Mouse (Mus musculus) embryonic facial prominence, embryonic 14.5 days (tissue): Measurements from ENCODE around the gene Nos3. TPM values are rescaled to one million over a fixed set of nuclear protein-coding genes. Genes with fewer than 3 reads are reported as not detected.

Experiments
- ATAC-seq: fragments of 200-750 bp; cut with Nextera tagmentation; 2 replicates; pipeline ENCODE4 v1.8.0; 2017; ENCODE audit warnings: low read depth, moderate number of reproducible peaks, moderate TSS enrichment
- DNase-seq: peaks from one replicate; pipeline ENCODE4 v3.0.0-alpha.2; 2015; ENCODE audit warnings: low spot score
- H3K27ac ChIP-seq: fragments of 300-500 bp; sonication (generic); replicated peaks from 2 replicates; pipeline ENCODE4 v1.5.1; 2014; ENCODE audit warnings: low read depth, mild to moderate bottlenecking, low read length, moderate library complexity
- H3K27me3 ChIP-seq: fragments of 300-500 bp; sonication (generic); replicated peaks from 2 replicates; pipeline ENCODE4 v1.6.1; 2014; ENCODE audit warnings: low read length; ENCODE audit not compliant: control insufficient read depth, insufficient read depth
- H3K36me3 ChIP-seq: fragments of 300-500 bp; sonication (generic); 2 replicates; pipeline ENCODE4 v1.6.1; 2014; ENCODE audit warnings: low read length, mixed read lengths; ENCODE audit not compliant: control insufficient read depth, insufficient read depth
- H3K4me1 ChIP-seq: fragments of 300-500 bp; sonication (generic); 2 replicates; pipeline ENCODE4 v1.6.1; 2014; ENCODE audit warnings: antibody characterized with exemption, low read length; ENCODE audit not compliant: control insufficient read depth, insufficient read depth
- H3K4me2 ChIP-seq: fragments of 300-500 bp; sonication (generic); 2 replicates; pipeline ENCODE4 v1.6.1; 2014; ENCODE audit warnings: low read depth, mild to moderate bottlenecking, low read length, moderate library complexity, mixed read lengths
- H3K4me3 ChIP-seq: fragments of 300-500 bp; sonication (generic); 2 replicates; pipeline ENCODE4 v1.5.1; 2014; ENCODE audit warnings: low read depth, mild to moderate bottlenecking, low read length
- H3K9ac ChIP-seq: fragments of 300-500 bp; sonication (generic); 2 replicates; pipeline ENCODE4 v1.6.1; 2014; ENCODE audit warnings: low read depth, mild to moderate bottlenecking, low read length, moderate library complexity, mixed read lengths
- H3K9me3 ChIP-seq: fragments of 300-500 bp; sonication (generic); 2 replicates; pipeline ENCODE4 v1.6.1; 2016; ENCODE audit warnings: low read length; ENCODE audit not compliant: control insufficient read depth
- WGBS: fragments of 180-500 bp; shearing (Covaris S2); extraction: QIAGEN DNeasy Blood & Tissue Kit; methylation state at CpG from one replicate; pipeline ENCODE4 v1.1.7; 2014; 5-methylcytosine and 5-hydroxymethylcytosine counted together
- polyA plus RNA-seq: library from polyadenylated mRNA; unstranded; fragments of >200 nt; fragmentation: Nextera tagmentation; extraction: Ambion mirVana; gene quantifications from 2 replicates; pipeline ENCODE4 v1.2.1, GENCODE M21; 2014

Nos3 gene
- polyA plus RNA-seq, 1 experiment from 2014 or later = 7.9 TPM

GRCm38 (mm10) chr5:24383026-24383859 is 18.6 kb downstream of the Nos3 start:
- 3% methylated on average over 24 of the region's 34 CpGs for WGBS
- DNase-seq (peak; percentile 96), ATAC-seq (peak; percentile 80)
- H3K4me2 ChIP-seq = peak overlapping the region; percentile 73
- H3K4me3 ChIP-seq = peak overlapping the region; percentile 50
- H3K9ac ChIP-seq = peak overlapping the region; percentile 63
- peaks cover 12% of the 10 kb centered on the region for H3K4me1 ChIP-seq
- H3K36me3 ChIP-seq = no peaks in the 10 kb centered on the region
- H3K27ac ChIP-seq = no peak overlapping the region
- no peaks in the 10 kb centered on the region for H3K9me3 ChIP-seq
- H3K27me3 ChIP-seq = peaks cover 29% of the 10 kb centered on the region

DNA sequence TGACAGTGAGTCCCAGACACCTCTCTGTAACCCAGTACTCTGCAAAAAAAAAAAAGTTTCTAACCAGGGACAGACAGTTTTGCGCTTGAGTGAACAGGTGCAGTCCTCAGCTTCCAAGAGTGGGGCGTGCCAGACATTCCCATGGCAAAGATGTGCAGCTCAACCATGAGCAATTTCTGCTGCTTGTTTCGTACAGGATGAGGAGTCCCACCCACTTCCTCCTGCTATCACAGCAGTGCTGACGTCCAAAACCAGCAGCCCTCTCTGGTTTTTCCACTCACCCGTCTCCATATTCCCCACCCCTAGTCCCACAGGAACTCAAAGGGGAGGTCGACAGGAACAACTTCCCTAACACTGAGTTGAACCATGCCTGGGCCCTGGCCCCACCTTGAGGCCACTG is 19.8 kb downstream of the Nos3 start:
- H3K27me3 ChIP-seq = peaks cover 41% of the 10 kb centered on the region
- H3K9me3 ChIP-seq = no peaks in the 10 kb centered on the region
- WGBS = 50% methylated on average over 6 of the region's 6 CpGs
- ATAC-seq (no peak), DNase-seq (peak; percentile 41)
- no peaks in the 10 kb centered on the region for H3K36me3 ChIP-seq
- H3K9ac ChIP-seq = no peak overlapping the region
- H3K4me2 ChIP-seq = no peak overlapping the region
- H3K4me1 ChIP-seq = peaks cover 12% of the 10 kb centered on the region
- no peak overlapping the region for H3K4me3 ChIP-seq
- no peak overlapping the region for H3K27ac ChIP-seq

DNA sequence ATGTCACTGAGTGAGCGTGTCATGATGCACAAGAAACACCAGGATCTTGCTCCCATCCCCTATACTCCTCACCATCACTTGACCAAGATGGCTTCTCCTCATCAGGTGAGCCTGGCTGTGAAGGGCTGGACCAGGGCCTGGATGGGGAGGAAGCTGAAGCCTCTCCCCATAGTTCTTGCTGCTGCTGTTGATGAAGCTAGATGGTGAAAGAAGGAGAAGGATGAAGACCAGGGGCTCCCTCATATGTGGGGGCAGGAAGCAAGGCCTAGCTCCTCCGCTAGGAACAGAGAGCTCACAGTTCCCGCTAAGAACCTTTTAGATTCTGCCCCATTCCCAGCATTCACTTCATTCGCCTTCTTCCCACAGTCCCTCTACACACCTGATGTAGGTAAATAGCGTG is 20.8 kb downstream of the Nos3 start:
- no peaks in the 10 kb centered on the region for H3K36me3 ChIP-seq
- 86% methylated on average over 5 of the region's 5 CpGs for WGBS
- no peak overlapping the region for H3K9ac ChIP-seq
- H3K4me3 ChIP-seq = no peak overlapping the region
- H3K27ac ChIP-seq = no peak overlapping the region
- ATAC-seq (no peak), DNase-seq (no peak)
- H3K9me3 ChIP-seq = no peaks in the 10 kb centered on the region
- H3K4me2 ChIP-seq = no peak overlapping the region
- H3K27me3 ChIP-seq = peaks cover 42% of the 10 kb centered on the region
- H3K4me1 ChIP-seq = peaks cover 12% of the 10 kb centered on the region

- H3K27ac ChIP-seq = no peak overlapping the region
- H3K4me2 ChIP-seq = no peak overlapping the region
- H3K9me3 ChIP-seq = no peaks in the 10 kb centered on the region
- ATAC-seq = no peak
- H3K9ac ChIP-seq = no peak overlapping the region
- H3K4me3 ChIP-seq = no peak overlapping the region
- H3K4me1 ChIP-seq = peaks cover 12% of the 10 kb centered on the region
- H3K27me3 ChIP-seq = peaks cover 42% of the 10 kb centered on the region
- 85% methylated on average over 7 of the region's 10 CpGs for WGBS
- H3K36me3 ChIP-seq = no peaks in the 10 kb centered on the region
- DNase-seq = no peak
Measured at GRCm38 (mm10) chr5:24385887-24386550, 21.4 kb downstream of the Nos3 start.

DNA sequence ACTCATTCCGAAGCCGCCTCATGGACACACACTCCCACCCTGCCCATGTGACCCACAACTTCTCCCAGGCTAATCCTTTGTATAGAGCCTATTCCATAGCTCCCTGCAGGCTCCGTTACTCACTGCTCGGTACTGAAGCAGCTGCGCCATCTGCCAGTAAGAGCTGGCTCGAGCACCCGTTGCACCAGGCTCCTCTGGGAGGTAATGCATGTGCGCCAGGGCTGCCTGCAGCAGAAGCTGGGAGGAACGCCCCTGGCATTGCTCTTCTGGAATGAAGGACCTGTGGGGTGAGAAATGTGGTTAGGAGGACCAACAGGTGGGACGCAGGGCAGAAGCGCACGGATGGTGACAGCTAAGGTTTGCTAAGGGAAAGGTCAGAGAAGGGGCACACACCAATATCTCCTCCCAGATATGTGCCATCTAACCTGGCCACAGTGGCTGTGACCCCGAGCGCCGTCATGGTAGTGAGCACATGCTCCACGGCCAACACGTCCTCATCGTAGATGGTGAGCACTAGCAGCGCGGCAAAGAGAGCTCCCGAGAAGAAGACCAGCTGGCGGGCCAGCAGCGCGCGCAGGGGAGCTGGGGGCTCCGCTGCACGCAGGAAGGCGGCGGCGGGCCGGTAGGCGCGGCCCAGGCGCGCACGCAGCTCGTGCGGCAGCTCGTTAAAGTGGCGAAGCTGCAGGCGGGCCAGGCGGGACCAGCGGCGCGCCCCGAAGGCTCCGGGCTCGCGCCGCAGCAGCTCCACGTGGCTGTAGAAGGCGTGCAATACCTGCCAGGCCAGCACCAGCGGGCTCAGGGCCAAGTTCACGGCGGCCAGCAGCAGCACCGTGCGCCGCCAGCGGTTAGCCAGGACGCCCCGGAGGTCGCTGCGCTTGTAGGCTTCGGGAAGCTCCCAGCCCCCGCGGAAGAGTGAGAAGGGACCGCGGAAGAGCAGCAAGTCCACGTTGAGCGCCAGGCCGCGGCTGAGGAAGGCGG is 22.9 kb downstream of the Nos3 start:
- H3K27me3 ChIP-seq = peaks cover 42% of the 10 kb centered on the region
- peaks cover 12% of the 10 kb centered on the region for H3K4me1 ChIP-seq
- H3K9ac ChIP-seq = peak overlapping the region; percentile 65
- DNase-seq = peak; percentile 83
- no peaks in the 10 kb centered on the region for H3K9me3 ChIP-seq
- 4% methylated on average over 25 of the region's 73 CpGs for WGBS
- peak; percentile 60 for ATAC-seq
- peak overlapping the region; percentile 99 for H3K4me2 ChIP-seq
- no peaks in the 10 kb centered on the region for H3K36me3 ChIP-seq
- no peak overlapping the region for H3K27ac ChIP-seq
- peak overlapping the region; percentile 51 for H3K4me3 ChIP-seq

GRCm38 (mm10) chr5:24388246-24388915 is 23.8 kb downstream of the Nos3 start:
- Histone ChIP-seq H3K36me3 (no peaks in the 10 kb centered on the region), H3K4me3 (peak overlapping the region; percentile 51), H3K9ac (peak overlapping the region; percentile 65), H3K27ac (no peak overlapping the region), H3K4me2 (peak overlapping the region; percentile 99), H3K4me1 (peaks cover 12% of the 10 kb centered on the region), H3K27me3 (peaks cover 42% of the 10 kb centered on the region), H3K9me3 (no peaks in the 10 kb centered on the region)
- WGBS = 41% methylated on average over 14 of the region's 26 CpGs
- ATAC-seq (no peak), DNase-seq (no peak)

DNA sequence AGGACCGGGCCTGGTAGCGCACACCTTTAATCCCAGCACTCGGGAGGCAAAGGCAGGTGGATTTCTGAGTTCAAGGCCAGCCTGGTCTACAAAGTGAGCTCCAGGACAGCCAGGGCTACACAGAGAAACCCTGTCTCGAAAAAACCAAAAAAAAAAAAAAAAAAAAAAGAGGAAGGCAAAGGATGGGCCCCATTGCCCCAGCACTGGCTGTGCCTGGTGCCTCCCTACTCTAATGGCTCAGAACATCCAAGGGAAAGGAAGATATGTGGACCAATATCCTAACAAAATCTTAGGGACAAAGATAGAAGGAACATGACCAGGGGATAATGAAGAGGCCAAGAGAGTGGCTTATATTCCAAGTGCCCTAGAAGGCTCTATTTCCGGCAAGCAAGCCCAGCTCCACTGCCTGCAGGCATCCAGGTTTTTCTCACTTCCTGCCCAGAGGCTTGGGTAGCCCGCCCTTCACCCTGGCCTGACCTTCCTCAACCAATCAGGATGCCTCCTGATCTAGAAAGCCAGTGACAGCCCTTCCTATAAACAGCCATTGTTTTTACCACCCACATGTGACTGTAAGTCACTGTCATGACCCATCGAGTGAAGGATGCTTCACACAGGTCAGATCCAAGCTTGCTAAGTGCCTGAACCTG is 24.5 kb downstream of the Nos3 start:
- Histone ChIP-seq H3K27me3 (peaks cover 42% of the 10 kb centered on the region), H3K27ac (no peak overlapping the region), H3K4me2 (no peak overlapping the region), H3K4me3 (no peak overlapping the region), H3K36me3 (no peaks in the 10 kb centered on the region), H3K9me3 (no peaks in the 10 kb centered on the region), H3K9ac (no peak overlapping the region), H3K4me1 (peaks cover 7% of the 10 kb centered on the region)
- WGBS = 61% methylated on average over 6 of the region's 7 CpGs
- DNase-seq (peak; percentile 32), ATAC-seq (no peak)
